Mouse (Mus musculus) CD4-positive helper T cell, adult 2 months (primary cell): ENCODE measurements around the gene Gm9376.
A peak's percentile ranks its signal among the peaks of the same experiment; 100 is the strongest.

Experiments used
- DNase-seq: peaks from one replicate; pipeline ENCODE4 v3.0.0-alpha.2; 2012; ENCODE audit warnings: low read depth, missing footprints, low spot score

Gene Gm9376

GRCm38 (mm10) chr14:118266660-118267059 is at the start of gene Gm9376:
Gene Gm9376, plus strand, starts transcription at chr14:118266960.
- DNase-seq: no peak

- DNase-seq: no peak
Measured at GRCm38 (mm10) chr14:118220885-118221284, 45.9 kb upstream of the Gm9376 start.

GRCm38 (mm10) chr14:118225061-118225743 is 41.6 kb upstream of the Gm9376 start:
- DNase-seq: no peak

- DNase-seq: no peak
Measured at GRCm38 (mm10) chr14:118225911-118226310, 40.8 kb upstream of the Gm9376 start.

GRCm38 (mm10) chr14:118226471-118227155 is 40.1 kb upstream of the Gm9376 start:
- no peak for DNase-seq

- DNase-seq: no peak
Measured at GRCm38 (mm10) chr14:118232381-118232970, 34.3 kb upstream of the Gm9376 start.

- DNase-seq: peak; percentile 19
Measured at GRCm38 (mm10) chr14:118233786-118234540, 32.8 kb upstream of the Gm9376 start.

- peak; percentile 26 for DNase-seq
Measured at GRCm38 (mm10) chr14:118234541-118235210, 32.1 kb upstream of the Gm9376 start.

- peak; percentile 17 for DNase-seq
Measured at GRCm38 (mm10) chr14:118235361-118235972, 31.3 kb upstream of the Gm9376 start.

GRCm38 (mm10) chr14:118235973-118236885 is 30.5 kb upstream of the Gm9376 start:
- DNase-seq: peak; percentile 19

- DNase-seq: peak; percentile 23
Measured at GRCm38 (mm10) chr14:118236886-118237289, 29.9 kb upstream of the Gm9376 start, which contains the start of gene Sox21. Gene Sox21, minus strand, starts transcription at chr14:118237030.

GRCm38 (mm10) chr14:118237786-118238185 is 29.0 kb upstream of the Gm9376 start:
- no peak for DNase-seq

GRCm38 (mm10) chr14:118239351-118239750 is 27.4 kb upstream of the Gm9376 start:
- no peak for DNase-seq

- no peak for DNase-seq
Measured at GRCm38 (mm10) chr14:118241416-118241815, 25.3 kb upstream of the Gm9376 start.

- DNase-seq: no peak
Measured at GRCm38 (mm10) chr14:118253381-118253780, 13.4 kb upstream of the Gm9376 start.

- no peak for DNase-seq
Measured at GRCm38 (mm10) chr14:118268849-118269248, 2.1 kb downstream of the Gm9376 start.

GRCm38 (mm10) chr14:118272594-118273555 is 6.1 kb downstream of the Gm9376 start:
- no peak for DNase-seq

GRCm38 (mm10) chr14:118277704-118278498 is 11.1 kb downstream of the Gm9376 start:
- DNase-seq: no peak
